Mouse (Mus musculus) E14TG2a.4 (cell line): ENCODE measurements around the gene Foxo3.

Experiments
- CTCF ChIP-seq: conservative IDR thresholded peaks from 2 replicates; pipeline ENCODE4 v1.5.1; 2014; ENCODE audit warnings: low read length
- NANOG ChIP-seq: IDR thresholded peaks from 2 replicates; pipeline ENCODE4 v1.6.1; 2014; ENCODE audit warnings: borderline replicate concordance, low read length, mixed read lengths
- POU5F1 ChIP-seq: IDR thresholded peaks from 2 replicates; pipeline ENCODE4 v1.6.1; 2014; ENCODE audit warnings: low read length, borderline replicate concordance

DNA sequence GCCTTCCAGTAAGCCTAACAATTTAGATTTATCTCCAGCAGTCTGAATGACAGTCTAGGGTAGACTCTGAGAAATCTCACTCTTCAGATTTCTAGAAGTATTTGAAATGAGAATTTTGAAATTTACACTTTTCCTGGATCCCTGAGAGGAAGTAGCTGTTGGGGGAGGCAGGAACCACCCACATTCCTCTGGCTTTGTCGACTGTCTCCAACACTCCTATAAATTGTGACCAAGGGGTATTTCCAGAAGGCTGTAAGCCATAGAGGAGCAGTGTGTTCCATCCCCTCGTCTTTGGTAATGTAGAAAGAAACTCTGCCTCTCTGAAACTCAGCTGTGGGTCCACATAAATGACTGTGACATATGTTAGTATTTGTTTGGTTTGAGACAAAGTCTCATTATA is 132.4 kb downstream of the Foxo3 start:
- no peak for TF ChIP-seq CTCF
- TF ChIP-seq NANOG: no peak
- no peak for TF ChIP-seq POU5F1
